Mouse (Mus musculus) small intestine, adult 2 months (tissue): ENCODE measurements around the gene Alk.

Experiments used
- CTCF ChIP-seq: fragments of 200-500 bp; IDR thresholded peaks from 2 replicates; pipeline ENCODE4 v1.5.1; 2012; ENCODE audit warnings: low read depth, mild to moderate bottlenecking, control low read depth, inconsistent platforms, low read length, moderate library complexity, mixed read lengths; ENCODE audit not compliant: insufficient replicate concordance, insufficient read length; ENCODE audit errors: extremely low read depth
- POLR2A ChIP-seq: fragments of 200-500 bp; IDR thresholded peaks from 2 replicates; pipeline ENCODE4 v1.6.1; 2012; ENCODE audit warnings: low read depth, mild to moderate bottlenecking, control low read depth, inconsistent platforms, low read length, moderate library complexity

- TF ChIP-seq CTCF (no peak), POLR2A (no peak)
These were observed 406.9 kb downstream of the Alk start for GRCm38 (mm10) chr17:72197576-72197975.
